Mouse (Mus musculus) liver, adult 2 months (tissue): ENCODE data around the gene Gpr156. TPM values are rescaled to one million over a fixed set of nuclear protein-coding genes. Genes with fewer than 3 reads are reported as not detected.

Source experiments
- DNase-seq: peaks from one replicate; pipeline ENCODE4 v3.0.0-alpha.2; 2011; ENCODE audit warnings: low read depth, low spot score; ENCODE audit errors: extremely low read depth
- H3K27ac ChIP-seq: fragments of 200-500 bp; replicated peaks from 2 replicates; pipeline ENCODE4 v1.5.1; 2012; ENCODE audit warnings: low read depth, mild to moderate bottlenecking, control low read depth, inconsistent platforms, low read length; ENCODE audit not compliant: insufficient read depth
- H3K27me3 ChIP-seq: fragments of 200-500 bp; 2 replicates; pipeline ENCODE4 v1.6.1; 2012; ENCODE audit warnings: mild to moderate bottlenecking, moderate library complexity, low read length, inconsistent platforms; ENCODE audit not compliant: control insufficient read depth, insufficient read depth
- H3K36me3 ChIP-seq: fragments of 200-500 bp; 2 replicates; pipeline ENCODE4 v1.6.1; 2012; ENCODE audit warnings: low read length, inconsistent platforms; ENCODE audit not compliant: control insufficient read depth, insufficient read depth
- H3K4me1 ChIP-seq: fragments of 200-500 bp; 2 replicates; pipeline ENCODE4 v1.6.1; 2011; ENCODE audit warnings: low read length; ENCODE audit not compliant: control insufficient read depth, insufficient read depth
- H3K4me3 ChIP-seq: fragments of 200-500 bp; 2 replicates; pipeline ENCODE4 v1.5.1; 2011; ENCODE audit warnings: low read depth, mild to moderate bottlenecking, control low read depth, low read length, moderate library complexity; ENCODE audit not compliant: insufficient read depth
- H3K79me2 ChIP-seq: fragments of 200-500 bp; 2 replicates; pipeline ENCODE4 v1.6.1; 2012; ENCODE audit warnings: inconsistent platforms, mild to moderate bottlenecking, low read length, moderate library complexity; ENCODE audit not compliant: control insufficient read depth, insufficient read depth
- H3K9ac ChIP-seq: fragments of 200-500 bp; 2 replicates; pipeline ENCODE4 v1.6.1; 2012; ENCODE audit warnings: low read depth, mild to moderate bottlenecking, control low read depth, inconsistent platforms, low read length
- CTCF ChIP-seq: fragments of 200-500 bp; IDR thresholded peaks from 2 replicates; pipeline ENCODE4 v1.5.1; 2011; ENCODE audit warnings: low read depth, low read length, control low read depth
- POLR2A ChIP-seq: fragments of 200-500 bp; IDR thresholded peaks from 2 replicates; pipeline ENCODE4 v1.6.1; 2011; ENCODE audit warnings: low read length, control low read depth; ENCODE audit not compliant: insufficient read depth; ENCODE audit errors: extremely low read depth
- WGBS: fragments of 180-500 bp; shearing (Covaris S2); methylation state at CpG from one replicate; pipeline ENCODE4 v1.1.7; 2018; 5-methylcytosine and 5-hydroxymethylcytosine counted together
- polyA plus RNA-seq: library from polyadenylated mRNA; depleted of rRNA; stranded (reverse); fragments of >200 nt; gene quantifications from 2 replicates; pipeline ENCODE4 v1.2.3, GENCODE M21; 2012
- total RNA-seq: library from RNA; depleted of rRNA; stranded (reverse); fragments of >200 nt; gene quantifications from 2 replicates; pipeline ENCODE4 v1.2.3, GENCODE M21; 2014

Gene Gpr156
- total and polyA plus RNA-seq, 2 experiments = not detected

GRCm38 (mm10) chr16:37899357-37899756 is 16.9 kb upstream of the Gpr156 start:
- Histone ChIP-seq H3K36me3 (no peaks in the 10 kb centered on the region), H3K4me3 (no peak overlapping the region), H3K4me1 (peaks cover 7% of the 10 kb centered on the region; the same call in 1 of the 2 replicates), H3K27me3 (no peaks in the 10 kb centered on the region), H3K9ac (no peak overlapping the region), H3K27ac (no peak overlapping the region), H3K79me2 (no peaks in the 10 kb centered on the region)
- no peak for DNase-seq
- 76% methylated on average over 2 of the region's 2 CpGs for WGBS
- TF ChIP-seq POLR2A = no peak
- no peak for TF ChIP-seq CTCF

GRCm38 (mm10) chr16:37901318-37901717 is 15.0 kb upstream of the Gpr156 start:
- Histone ChIP-seq H3K4me1 (peaks cover 7% of the 10 kb centered on the region; the same call in 1 of the 2 replicates), H3K36me3 (no peaks in the 10 kb centered on the region), H3K27ac (no peak overlapping the region), H3K9ac (no peak overlapping the region), H3K27me3 (no peaks in the 10 kb centered on the region), H3K4me3 (no peak overlapping the region), H3K79me2 (no peaks in the 10 kb centered on the region)
- DNase-seq = peak; percentile 56
- no peak for TF ChIP-seq CTCF
- no peak for TF ChIP-seq POLR2A
- whole genome bisulfite sequencing = 33% methylated on average over 11 of the region's 11 CpGs

GRCm38 (mm10) chr16:37906456-37906855 is 9.8 kb upstream of the Gpr156 start:
- no peak for DNase-seq
- H3K27me3 ChIP-seq = no peaks in the 10 kb centered on the region
- WGBS = 70% methylated on average over 3 of the region's 3 CpGs

GRCm38 (mm10) chr16:37911086-37911485 is 5.2 kb upstream of the Gpr156 start:
- WGBS = 5% methylated on average over 1 of the region's 1 CpGs
- TF ChIP-seq POLR2A = no peak
- peak; percentile 75 for DNase-seq
- Histone ChIP-seq H3K4me3 (no peak overlapping the region), H3K27ac (no peak overlapping the region), H3K9ac (no peak overlapping the region), H3K4me1 (peaks cover 2% of the 10 kb centered on the region; the same call in 1 of the 2 replicates), H3K27me3 (peaks cover 3% of the 10 kb centered on the region), H3K79me2 (no peaks in the 10 kb centered on the region), H3K36me3 (no peaks in the 10 kb centered on the region)

More at GRCm38 (mm10) chr16:37906456-37906855, 9.8 kb upstream of the Gpr156 start:
- Histone ChIP-seq H3K9ac (no peak overlapping the region), H3K4me1 (peaks cover 6% of the 10 kb centered on the region; the same call in 1 of the 2 replicates), H3K36me3 (no peaks in the 10 kb centered on the region), H3K27ac (no peak overlapping the region), H3K79me2 (no peaks in the 10 kb centered on the region), H3K4me3 (no peak overlapping the region)
- TF ChIP-seq CTCF (no peak), POLR2A (no peak)

DNA sequence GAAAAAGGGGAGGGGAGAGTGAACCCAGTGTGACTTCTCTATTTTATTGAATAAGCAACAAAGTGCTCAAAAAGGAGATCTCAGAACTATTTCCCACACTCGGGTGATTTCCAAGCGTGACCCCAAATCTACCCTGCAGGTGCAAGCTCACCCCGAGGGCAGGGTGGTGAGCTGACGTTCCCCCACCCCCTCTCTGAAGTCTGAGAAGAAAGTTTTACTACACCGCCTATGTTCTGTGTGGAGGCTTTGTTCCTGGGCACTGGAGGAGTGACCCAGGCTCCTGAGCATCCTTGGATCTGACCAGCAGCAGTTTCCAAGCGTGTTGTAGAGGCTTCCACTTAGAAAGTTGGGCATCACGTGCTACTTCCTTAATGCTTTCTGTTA is 514 bp downstream of the Gpr156 start:
- H3K27ac ChIP-seq = no peak overlapping the region
- 47% methylated on average over 7 of the region's 7 CpGs for WGBS
- no peak for DNase-seq
- no peak overlapping the region for H3K9ac ChIP-seq
- no peak overlapping the region for H3K4me3 ChIP-seq
- peaks cover 12% of the 10 kb centered on the region for H3K27me3 ChIP-seq
- no peaks in the 10 kb centered on the region for H3K36me3 ChIP-seq
- TF ChIP-seq POLR2A = no peak
- no peak for TF ChIP-seq CTCF
- H3K79me2 ChIP-seq = no peaks in the 10 kb centered on the region
- peaks cover 2% of the 10 kb centered on the region; the same call in 1 of the 2 replicates for H3K4me1 ChIP-seq

- TF ChIP-seq CTCF (no peak), POLR2A (no peak)
- Histone ChIP-seq H3K79me2 (no peaks in the 10 kb centered on the region), H3K4me3 (no peak overlapping the region), H3K27me3 (peaks cover 12% of the 10 kb centered on the region), H3K27ac (no peak overlapping the region), H3K4me1 (peaks cover 2% of the 10 kb centered on the region; the same call in 1 of the 2 replicates), H3K9ac (no peak overlapping the region), H3K36me3 (no peaks in the 10 kb centered on the region)
- DNase-seq = no peak
- 92% methylated on average over 6 of the region's 6 CpGs for WGBS
Observed at GRCm38 (mm10) chr16:37919000-37919399, 2.7 kb downstream of the Gpr156 start.
